Mouse (Mus musculus): Measurements from ENCODE around the gene Smpdl3a. TPM values are rescaled to one million over a fixed set of nuclear protein-coding genes. Genes with fewer than 3 reads are reported as not detected.

Gene Smpdl3a
- polyA plus RNA-seq (2012; rRNA removed), result 134 and 225 TPM in 2 replicates

GRCm38 (mm10) chr10:57794018-57794417, at the start of gene Smpdl3a:
Gene Smpdl3a (plus strand): TSS chr10:57794335.
- TF ChIP-seq CTCF (IDR thresholded peaks at IDR 0.05; ENCODE audit: extremely low read depth, insufficient read length, insufficient replicate concordance, low read depth, low read length), result no peak
- no peak for TF ChIP-seq POLR2A (IDR thresholded peaks at IDR 0.05; ENCODE audit: low read depth, low read length)
- WGBS, result 23% methylated on average over 7 of the region's 7 CpGs
- peaks cover 2% of the 10 kb centered on the region; the same call in 1 of the 2 replicates for H3K4me1 ChIP-seq (ENCODE audit: control insufficient read depth, insufficient read depth, insufficient read length, low read length)
- no peaks in the 10 kb centered on the region for H3K36me3 ChIP-seq (ENCODE audit: control insufficient read depth, insufficient read depth, low read length)
- peak within 1 kb of the TSS; percentile 91 for H3K27ac ChIP-seq (ENCODE audit: insufficient read depth, low read depth, low read length)
- no peaks in the 10 kb centered on the region for H3K27me3 ChIP-seq (ENCODE audit: control insufficient read depth, insufficient read depth, low read length)
- peak within 1 kb of the TSS; percentile 89 for H3K4me3 ChIP-seq (ENCODE audit: low read depth, low read length)

GRCm38 (mm10) chr10:57745452-57745851, 48.7 kb upstream of the Smpdl3a start:
- Histone ChIP-seq H3K4me1 (ENCODE audit: control insufficient read depth, insufficient read depth, insufficient read length, low read length) (peaks cover 3% of the 10 kb centered on the region), H3K4me3 (ENCODE audit: low read depth, low read length) (no peak overlapping the region), H3K27me3 (ENCODE audit: control insufficient read depth, insufficient read depth, low read length) (no peaks in the 10 kb centered on the region), H3K27ac (ENCODE audit: insufficient read depth, low read depth, low read length) (no peak overlapping the region), H3K36me3 (ENCODE audit: control insufficient read depth, insufficient read depth, low read length) (no peaks in the 10 kb centered on the region)
- TF ChIP-seq POLR2A (IDR thresholded peaks at IDR 0.05; ENCODE audit: low read depth, low read length), result no peak
- TF ChIP-seq CTCF (IDR thresholded peaks at IDR 0.05; ENCODE audit: extremely low read depth, insufficient read length, insufficient replicate concordance, low read depth, low read length), result no peak

- peaks cover 3% of the 10 kb centered on the region for H3K4me1 ChIP-seq (ENCODE audit: control insufficient read depth, insufficient read depth, insufficient read length, low read length)
- no peak for TF ChIP-seq POLR2A (IDR thresholded peaks at IDR 0.05; ENCODE audit: low read depth, low read length)
- TF ChIP-seq CTCF (IDR thresholded peaks at IDR 0.05; ENCODE audit: extremely low read depth, insufficient read length, insufficient replicate concordance, low read depth, low read length), result no peak
Observed at GRCm38 (mm10) chr10:57747127-57747526, 47.0 kb upstream of the Smpdl3a start.

GRCm38 (mm10) chr10:57753343-57753742, 40.8 kb upstream of the Smpdl3a start:
- Histone ChIP-seq H3K36me3 (ENCODE audit: control insufficient read depth, insufficient read depth, low read length) (no peaks in the 10 kb centered on the region), H3K4me3 (ENCODE audit: low read depth, low read length) (no peak overlapping the region), H3K27ac (ENCODE audit: insufficient read depth, low read depth, low read length) (no peak overlapping the region), H3K27me3 (ENCODE audit: control insufficient read depth, insufficient read depth, low read length) (no peaks in the 10 kb centered on the region), H3K4me1 (ENCODE audit: control insufficient read depth, insufficient read depth, insufficient read length, low read length) (no peaks in the 10 kb centered on the region)
- 50% methylated on average over 1 of the region's 1 CpGs for WGBS
- TF ChIP-seq CTCF (IDR thresholded peaks at IDR 0.05; ENCODE audit: extremely low read depth, insufficient read length, insufficient replicate concordance, low read depth, low read length), result no peak
- TF ChIP-seq POLR2A (IDR thresholded peaks at IDR 0.05; ENCODE audit: low read depth, low read length), result no peak

More at GRCm38 (mm10) chr10:57747127-57747526, 47.0 kb upstream of the Smpdl3a start:
- H3K27me3 ChIP-seq (ENCODE audit: control insufficient read depth, insufficient read depth, low read length), result no peaks in the 10 kb centered on the region
- no peaks in the 10 kb centered on the region for H3K36me3 ChIP-seq (ENCODE audit: control insufficient read depth, insufficient read depth, low read length)
- H3K27ac ChIP-seq (ENCODE audit: insufficient read depth, low read depth, low read length), result no peak overlapping the region
- H3K4me3 ChIP-seq (ENCODE audit: low read depth, low read length), result no peak overlapping the region

GRCm38 (mm10) chr10:57755201-57755736, 38.9 kb upstream of the Smpdl3a start:
- Histone ChIP-seq H3K36me3 (ENCODE audit: control insufficient read depth, insufficient read depth, low read length) (no peaks in the 10 kb centered on the region), H3K27me3 (ENCODE audit: control insufficient read depth, insufficient read depth, low read length) (no peaks in the 10 kb centered on the region), H3K4me3 (ENCODE audit: low read depth, low read length) (no peak overlapping the region), H3K4me1 (ENCODE audit: control insufficient read depth, insufficient read depth, insufficient read length, low read length) (no peaks in the 10 kb centered on the region), H3K27ac (ENCODE audit: insufficient read depth, low read depth, low read length) (no peak overlapping the region)
- 78% methylated on average over 2 of the region's 2 CpGs for WGBS
- TF ChIP-seq CTCF (IDR thresholded peaks at IDR 0.05; ENCODE audit: extremely low read depth, insufficient read length, insufficient replicate concordance, low read depth, low read length), result no peak
- no peak for TF ChIP-seq POLR2A (IDR thresholded peaks at IDR 0.05; ENCODE audit: low read depth, low read length)

- WGBS, result 86% methylated on average over 2 of the region's 2 CpGs
- H3K4me1 ChIP-seq (ENCODE audit: control insufficient read depth, insufficient read depth, insufficient read length, low read length), result no peaks in the 10 kb centered on the region
- no peak overlapping the region for H3K4me3 ChIP-seq (ENCODE audit: low read depth, low read length)
- H3K27me3 ChIP-seq (ENCODE audit: control insufficient read depth, insufficient read depth, low read length), result no peaks in the 10 kb centered on the region
- TF ChIP-seq CTCF (IDR thresholded peaks at IDR 0.05; ENCODE audit: extremely low read depth, insufficient read length, insufficient replicate concordance, low read depth, low read length), result no peak
- TF ChIP-seq POLR2A (IDR thresholded peaks at IDR 0.05; ENCODE audit: low read depth, low read length), result no peak
- no peaks in the 10 kb centered on the region for H3K36me3 ChIP-seq (ENCODE audit: control insufficient read depth, insufficient read depth, low read length)
- no peak overlapping the region for H3K27ac ChIP-seq (ENCODE audit: insufficient read depth, low read depth, low read length)
Observed at GRCm38 (mm10) chr10:57758999-57759398, 35.1 kb upstream of the Smpdl3a start.

- WGBS, result 50% methylated on average over 3 of the region's 3 CpGs
- TF ChIP-seq POLR2A (IDR thresholded peaks at IDR 0.05; ENCODE audit: low read depth, low read length), result no peak
- no peak for TF ChIP-seq CTCF (IDR thresholded peaks at IDR 0.05; ENCODE audit: extremely low read depth, insufficient read length, insufficient replicate concordance, low read depth, low read length)
- no peak overlapping the region for H3K27ac ChIP-seq (ENCODE audit: insufficient read depth, low read depth, low read length)
Observed at GRCm38 (mm10) chr10:57760694-57761093, 33.4 kb upstream of the Smpdl3a start.

More at GRCm38 (mm10) chr10:57760694-57761093, 33.4 kb upstream of the Smpdl3a start:
- Histone ChIP-seq H3K27me3 (ENCODE audit: control insufficient read depth, insufficient read depth, low read length) (no peaks in the 10 kb centered on the region), H3K36me3 (ENCODE audit: control insufficient read depth, insufficient read depth, low read length) (no peaks in the 10 kb centered on the region), H3K4me1 (ENCODE audit: control insufficient read depth, insufficient read depth, insufficient read length, low read length) (no peaks in the 10 kb centered on the region), H3K4me3 (ENCODE audit: low read depth, low read length) (no peak overlapping the region)

Data from small intestine, adult 2 months (tissue).